Comparison of ENCODE assay signal across 19 mouse cellular contexts in genomic region chr2:103145058-103145457, GRCm38 (mm10).
DNase-seq lines count a peak whose midpoint lies in the region; ATAC-seq lines count a peak whose summit lies in the region.
"Had no signal": no experiment of that assay in that cellular context is flagged by ENCODE, and none has a peak within 500 bp of the region (broad histone marks: within the 10 kb centered on the region; RNA-seq: fewer than 3 reads in every experiment).

No protein-coding gene starts in this region.

- peak overlapping the region; percentile 85; the same call in 1 of the 2 replicates for H3K27ac ChIP-seq in kidney, embryonic 14.5 days (ENCODE audit: low read depth, low read length)
- H3K27ac ChIP-seq: gastrocnemius, adult 2 months; hindbrain, embryonic 13.5 days; limb, embryonic 15.5 days; midbrain, embryonic 13.5 days had no signal

- H3K4me2 ChIP-seq in kidney, embryonic 14.5 days (replicated peaks; ENCODE audit: low read depth, low read length): no peak overlapping the region
- H3K4me2 ChIP-seq: hindbrain, embryonic 13.5 days; limb, embryonic 15.5 days; midbrain, embryonic 13.5 days had no signal

- peaks cover 4% of the 10 kb centered on the region; the same call in 1 of the 2 replicates for H3K4me1 ChIP-seq in kidney, embryonic 14.5 days (ENCODE audit: control insufficient read depth, insufficient read depth, low read length)
- H3K4me1 ChIP-seq: hindbrain, embryonic 13.5 days; limb, embryonic 15.5 days; midbrain, embryonic 13.5 days had no signal

- DNase-seq in kidney, postnatal 36 days: no peak
- DNase-seq in A20 (ENCODE audit: low read depth, low spot score): peak; percentile 3
- DNase-seq in layer of hippocampus, adult 9-11 months: no peak
- DNase-seq in embryo, embryonic 11 days: no peak
- no peak for DNase-seq in cerebellum, adult 18-20 months
- DNase-seq: adrenal gland, adult 8-10 months; cerebellum, adult 9-10 months; forebrain, postnatal 0 days; gastrocnemius, adult 2 months; liver, postnatal 0 days; thymus, adult 18-20 months had no signal

- WGBS in kidney, embryonic 14.5 days: 40% methylated on average over 3 of the region's 3 CpGs

- no peaks in the 10 kb centered on the region for H3K9me3 ChIP-seq in kidney, embryonic 14.5 days (ENCODE audit: control insufficient read depth, low read length)
- H3K9me3 ChIP-seq: hindbrain, embryonic 13.5 days; limb, embryonic 15.5 days; midbrain, embryonic 13.5 days had no signal

- H3K4me3 ChIP-seq in kidney, embryonic 14.5 days (ENCODE audit: low read length): no peak overlapping the region
- H3K4me3 ChIP-seq: erythroblast, embryonic 14.5 days; gastrocnemius, adult 2 months; hindbrain, embryonic 13.5 days; limb, embryonic 15.5 days; midbrain, embryonic 13.5 days; myocyte had no signal

- H3K9ac ChIP-seq in kidney, embryonic 14.5 days (ENCODE audit: low read depth, low read length): no peak overlapping the region
- H3K9ac ChIP-seq: forebrain, postnatal 0 days; hindbrain, embryonic 13.5 days; limb, embryonic 15.5 days; liver, postnatal 0 days; midbrain, embryonic 13.5 days had no signal

- no peaks in the 10 kb centered on the region for H3K27me3 ChIP-seq in kidney, embryonic 14.5 days (ENCODE audit: control insufficient read depth, insufficient read depth, low read length)
- H3K27me3 ChIP-seq: hindbrain, embryonic 13.5 days; limb, embryonic 15.5 days; midbrain, embryonic 13.5 days had no signal

- ATAC-seq in kidney, embryonic 14.5 days (ENCODE audit: low FRiP score, low TSS enrichment): no peak
- peak; percentile 71 for ATAC-seq in granulocyte monocyte progenitor cell, adult 5-6 weeks (replicated peaks; ENCODE audit: poor library complexity, severe bottlenecking)
- ATAC-seq in megakaryocyte progenitor cell, adult 5-6 weeks (replicated peaks; ENCODE audit: poor library complexity): peak; percentile 74
- ATAC-seq: forebrain, postnatal 0 days; liver, postnatal 0 days; midbrain, embryonic 13.5 days had no signal

- H3K36me3 ChIP-seq in kidney, embryonic 14.5 days (ENCODE audit: control insufficient read depth, insufficient read depth, low read length): no peaks in the 10 kb centered on the region
- H3K36me3 ChIP-seq: hindbrain, embryonic 13.5 days; limb, embryonic 15.5 days; midbrain, embryonic 13.5 days had no signal
